Mouse (Mus musculus): ENCODE data around the gene Top2b. TPM values are rescaled to one million over a fixed set of nuclear protein-coding genes. Genes with fewer than 3 reads are reported as not detected.

Top2b gene
- total and polyA plus RNA-seq, 3 experiments = 32.4 to 74.0 (median 62.4) TPM

DNA sequence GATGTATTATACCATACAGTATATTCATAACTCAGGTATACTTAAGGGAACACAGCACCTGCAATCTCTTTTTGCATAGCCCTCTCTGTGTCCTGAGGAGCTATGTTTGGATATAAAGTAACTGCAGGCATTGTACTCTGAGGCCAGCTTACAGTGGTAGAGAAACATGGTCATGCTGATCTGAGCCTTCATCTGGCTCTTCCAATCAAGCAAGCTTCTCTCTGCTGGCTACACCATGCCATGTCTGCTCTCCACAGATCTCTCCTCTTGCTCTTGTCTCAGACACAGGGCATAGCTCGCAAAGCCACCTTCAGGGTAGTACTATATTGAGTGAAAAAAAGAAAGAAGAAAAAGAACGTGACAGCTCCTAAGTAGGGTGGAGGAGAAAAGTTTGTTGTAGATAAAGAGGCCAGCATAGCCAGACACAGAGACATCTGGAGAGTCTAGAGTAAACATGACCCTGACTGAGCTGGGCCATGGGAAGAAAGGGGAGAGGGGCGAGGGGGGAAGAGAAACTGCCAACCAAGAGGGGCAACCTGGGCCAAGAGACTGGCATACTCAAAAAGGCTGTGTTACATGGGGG, 29.1 kb upstream of the Top2b start:
- H3K79me2 ChIP-seq (replicated peaks; ENCODE audit: control insufficient read depth, extremely low read depth, insufficient read depth, poor library complexity, severe bottlenecking) = no peaks in the 10 kb centered on the region
- no peaks in the 10 kb centered on the region for H3K4me1 ChIP-seq (ENCODE audit: control insufficient read depth in 1 of 2, insufficient read depth in 2 of 2)
- no peak overlapping the region for H3K4me3 ChIP-seq (replicated peaks in 1 of 3; ENCODE audit: low read depth in 2 of 3, low read length in 2 of 3, poor library complexity in 1 of 3)
- DNase-seq (ENCODE audit: extremely low read depth) = no peak
- H3K4me2 ChIP-seq (ENCODE audit: insufficient read depth, low read depth, poor library complexity, severe bottlenecking) = no peak overlapping the region
- no peaks in the 10 kb centered on the region for H3K36me3 ChIP-seq (replicated peaks in 1 of 2; ENCODE audit: control insufficient read depth in 1 of 2, insufficient read depth in 1 of 2, low read length in 1 of 2)
- no peaks in the 10 kb centered on the region for H3K27me3 ChIP-seq (replicated peaks)
- TF ChIP-seq MYC (IDR thresholded peaks at IDR 0.05; ENCODE audit: low read depth, low read length) (no peak), ZMIZ1 (IDR thresholded peaks at IDR 0.05; ENCODE audit: low read depth, low read length) (no peak), POLR2A (IDR thresholded peaks at IDR 0.05; ENCODE audit: low read depth, low read length) (no peak), SMC3 (IDR thresholded peaks at IDR 0.05; ENCODE audit: low read depth, low read length) (no peak), ELF1 (IDR thresholded peaks at IDR 0.05; ENCODE audit: low read depth, low read length) (no peak), PAX5 (IDR thresholded peaks at IDR 0.05; ENCODE audit: low read length) (no peak), BHLHE40 (IDR thresholded peaks at IDR 0.05; ENCODE audit: low read depth, low read length) (no peak), CTCF (conservative IDR thresholded peaks at IDR 0.05 in 1 of 2, IDR thresholded peaks at IDR 0.05 in 1 of 2; ENCODE audit: low read depth in 2 of 2, low read length in 2 of 2) (no peak)
- no peaks in the 10 kb centered on the region for H3K9me3 ChIP-seq (replicated peaks; ENCODE audit: low read length)
- in situ Hi-C loops (cut with MboI; ENCODE audit: low pct_ligation_motif_present, low pct_unique_long_range_greater_than_20kb, low sequenced_read_pairs) = no loop called here
- dilution Hi-C loops (cut with MboI; ENCODE audit: extremely low pct_ligation_motif_present, extremely low pct_unique_long_range_greater_than_20kb, low sequenced_read_pairs) = no loop called here
- H3K27ac ChIP-seq (ENCODE audit: insufficient read depth, low read depth) = no peak overlapping the region
- H3K9ac ChIP-seq (ENCODE audit: insufficient read depth, low read depth) = no peak overlapping the region

DNA sequence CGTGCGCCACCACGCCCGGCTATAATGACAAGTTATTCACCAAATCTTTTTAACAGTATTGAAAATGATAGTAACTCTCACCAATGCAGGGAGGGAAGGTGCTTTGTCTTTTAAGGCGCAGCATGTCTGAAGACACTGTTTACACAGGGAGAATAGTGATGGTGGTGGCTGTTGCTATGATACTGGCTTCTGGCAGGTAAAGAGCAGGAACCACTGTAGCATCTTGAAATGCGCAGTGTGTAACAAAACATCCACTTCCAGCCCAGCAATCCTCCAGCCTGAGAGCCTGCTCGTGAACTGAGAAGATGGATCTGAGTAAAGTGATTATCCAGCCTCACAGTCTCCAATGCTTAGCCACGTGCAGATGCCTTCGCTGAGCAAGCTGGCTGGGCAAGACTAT, 17.5 kb upstream of the Top2b start:
- Histone ChIP-seq H3K4me2 (ENCODE audit: insufficient read depth, low read depth, poor library complexity, severe bottlenecking) (no peak overlapping the region), H3K36me3 (replicated peaks in 1 of 2; ENCODE audit: control insufficient read depth in 1 of 2, insufficient read depth in 1 of 2, low read length in 1 of 2) (no peaks in the 10 kb centered on the region), H3K27me3 (replicated peaks) (no peaks in the 10 kb centered on the region), H3K27ac (ENCODE audit: insufficient read depth, low read depth) (no peak overlapping the region), H3K9ac (ENCODE audit: insufficient read depth, low read depth) (no peak overlapping the region), H3K79me2 (replicated peaks; ENCODE audit: control insufficient read depth, extremely low read depth, insufficient read depth, poor library complexity, severe bottlenecking) (no peaks in the 10 kb centered on the region), H3K4me3 (replicated peaks in 1 of 3; ENCODE audit: low read depth in 2 of 3, low read length in 2 of 3, poor library complexity in 1 of 3) (no peak overlapping the region), H3K4me1 (ENCODE audit: control insufficient read depth in 1 of 2, insufficient read depth in 2 of 2) (no peaks in the 10 kb centered on the region), H3K9me3 (replicated peaks; ENCODE audit: low read length) (no peaks in the 10 kb centered on the region)
- dilution Hi-C loops (cut with MboI; ENCODE audit: extremely low pct_ligation_motif_present, extremely low pct_unique_long_range_greater_than_20kb, low sequenced_read_pairs) (no loop called here), in situ Hi-C loops (cut with MboI; ENCODE audit: low pct_ligation_motif_present, low pct_unique_long_range_greater_than_20kb, low sequenced_read_pairs) (no loop called here)
- no peak for DNase-seq (ENCODE audit: extremely low read depth)
- TF ChIP-seq ZNF384 (IDR thresholded peaks at IDR 0.05; ENCODE audit: low read depth, low read length) (no peak), MYC (IDR thresholded peaks at IDR 0.05; ENCODE audit: low read depth, low read length) (no peak), TCF12 (IDR thresholded peaks at IDR 0.05; ENCODE audit: low read depth, low read length) (no peak), TBP (conservative IDR thresholded peaks at IDR 0.05; ENCODE audit: low read depth, low read length) (no peak), KAT2A (IDR thresholded peaks at IDR 0.05; ENCODE audit: insufficient replicate concordance, low read length) (no peak), E2F4 (IDR thresholded peaks at IDR 0.05; ENCODE audit: insufficient replicate concordance, low read depth, low read length) (no peak)

DNA sequence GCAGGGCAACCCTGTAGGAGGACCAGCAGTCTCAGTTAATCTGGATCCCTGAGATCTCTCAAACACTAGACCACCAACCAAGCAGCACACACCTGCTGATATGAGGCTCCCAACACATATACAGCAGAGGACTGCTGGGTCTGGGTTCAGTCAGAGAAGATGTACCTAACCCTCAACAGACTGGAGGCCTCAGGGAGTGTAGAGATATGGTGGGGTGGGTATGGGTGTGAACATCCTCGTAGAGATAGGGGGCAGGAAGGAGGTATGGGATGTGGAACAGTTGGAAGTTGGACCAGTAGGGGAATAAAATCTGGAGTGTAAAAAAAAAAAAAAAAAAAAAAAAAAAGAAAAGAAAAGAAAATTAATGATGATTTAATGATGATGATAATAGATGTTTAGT, 5.3 kb upstream of the Top2b start:
- no peaks in the 10 kb centered on the region for H3K27me3 ChIP-seq (replicated peaks)
- dilution Hi-C loops (cut with MboI; ENCODE audit: extremely low pct_ligation_motif_present, extremely low pct_unique_long_range_greater_than_20kb, low sequenced_read_pairs) (no loop called here), in situ Hi-C loops (cut with MboI; ENCODE audit: low pct_ligation_motif_present, low pct_unique_long_range_greater_than_20kb, low sequenced_read_pairs) (loop anchor here (10.0 kb wide), 1 partner anchor 115 kb away; the partner anchor contains the start of genes Ngly1 and Oxsm)
- TF ChIP-seq IRF4 (IDR thresholded peaks at IDR 0.05; ENCODE audit: low read depth, low read length) (no peak), ELF1 (IDR thresholded peaks at IDR 0.05; ENCODE audit: low read depth, low read length) (no peak), E2F4 (IDR thresholded peaks at IDR 0.05; ENCODE audit: insufficient replicate concordance, low read depth, low read length) (no peak), PAX5 (IDR thresholded peaks at IDR 0.05; ENCODE audit: low read length) (no peak), MYC (IDR thresholded peaks at IDR 0.05; ENCODE audit: low read depth, low read length) (no peak), CHD2 (IDR thresholded peaks at IDR 0.05; ENCODE audit: low read length) (no peak), POLR2A (IDR thresholded peaks at IDR 0.05; ENCODE audit: low read depth, low read length) (no peak)
- H3K36me3 ChIP-seq (replicated peaks in 1 of 2; ENCODE audit: control insufficient read depth in 1 of 2, insufficient read depth in 1 of 2, low read length in 1 of 2) = no peaks in the 10 kb centered on the region
- H3K4me3 ChIP-seq (replicated peaks in 1 of 3; ENCODE audit: low read depth in 2 of 3, low read length in 2 of 3, poor library complexity in 1 of 3) = no peak overlapping the region
- no peak for DNase-seq (ENCODE audit: extremely low read depth)
- no peak overlapping the region for H3K27ac ChIP-seq (ENCODE audit: insufficient read depth, low read depth)
- H3K4me1 ChIP-seq (ENCODE audit: control insufficient read depth in 1 of 2, insufficient read depth in 2 of 2) = peaks cover 0 to 5% of the 10 kb centered on the region in 2 experiments; a peak in 2 of 4 replicates
- H3K9ac ChIP-seq (ENCODE audit: insufficient read depth, low read depth) = no peak overlapping the region
- no peaks in the 10 kb centered on the region for H3K79me2 ChIP-seq (replicated peaks; ENCODE audit: control insufficient read depth, extremely low read depth, insufficient read depth, poor library complexity, severe bottlenecking)
- no peak overlapping the region for H3K4me2 ChIP-seq (ENCODE audit: insufficient read depth, low read depth, poor library complexity, severe bottlenecking)
- H3K9me3 ChIP-seq (replicated peaks; ENCODE audit: low read length) = no peaks in the 10 kb centered on the region
